Mouse (Mus musculus) monocyte, adult 5-6 weeks (primary cell): ENCODE results near the gene Immt. TPM values are rescaled to one million over a fixed set of nuclear protein-coding genes. Genes with fewer than 3 reads are reported as not detected.

Experiments used
- total RNA-seq: library from RNA; stranded (forward); fragments of 200-1000, 200-491, 200-594 nt; gene quantifications from 3 replicates; pipeline ENCODE4 v1.2.3, GENCODE M21; 2017

Immt gene
- total RNA-seq, 1 experiment from 2014 or later: 82.7 TPM

Other genes starting within 250 kb of the Immt start
- gene Kdm3a, start 198.3 kb upstream of the Immt start, total RNA-seq: 77.8 to 102 TPM (median 93.9 TPM) in 3 replicates
- not detected in 3 replicates for gene Reep1, start 123.8 kb upstream of the Immt start, total RNA-seq
- gene Mrpl35, start 4.4 kb upstream of the Immt start, total RNA-seq: 9.6 to 29.0 TPM (median 17.5 TPM) in 3 replicates
- 70.3 to 105 TPM (median 72.5 TPM) in 3 replicates for gene Ptcd3, start 77.4 kb downstream of the Immt start, total RNA-seq
- gene Polr1a, start 77.7 kb downstream of the Immt start, total RNA-seq: 28.3 to 32.8 TPM (median 28.6 TPM) in 3 replicates